Mouse (Mus musculus) forebrain, embryonic 13.5 days (tissue): ENCODE measurements around the gene Higd1a. TPM values are rescaled to one million over a fixed set of nuclear protein-coding genes. Genes with fewer than 3 reads are reported as not detected.

Source experiments
- ATAC-seq: fragments of 200-750 bp; cut with Nextera tagmentation; 2 replicates; pipeline ENCODE4 v1.8.0; 2017
- H3K27ac ChIP-seq: fragments of 300-500 bp; sonication (generic); 2 replicates; pipeline ENCODE4 v1.5.1; 2015; ENCODE audit warnings: inconsistent platforms, mild to moderate bottlenecking, moderate library complexity
- H3K27me3 ChIP-seq: fragments of 300-500 bp; sonication (generic); 2 replicates; pipeline ENCODE4 v1.6.1; 2015; ENCODE audit warnings: mild to moderate bottlenecking, inconsistent platforms
- H3K36me3 ChIP-seq: fragments of 300-500 bp; sonication (generic); 2 replicates; pipeline ENCODE4 v1.6.1; 2015; ENCODE audit warnings: mild to moderate bottlenecking, inconsistent platforms; ENCODE audit not compliant: poor library complexity, severe bottlenecking
- H3K4me1 ChIP-seq: fragments of 300-500 bp; sonication (generic); 2 replicates; pipeline ENCODE4 v1.6.1; 2015; ENCODE audit warnings: inconsistent platforms
- H3K4me2 ChIP-seq: fragments of 300-500 bp; sonication (generic); 2 replicates; pipeline ENCODE4 v1.6.1; 2015; ENCODE audit warnings: inconsistent platforms, mild to moderate bottlenecking, moderate library complexity
- H3K4me3 ChIP-seq: fragments of 300-500 bp; sonication (generic); 2 replicates; pipeline ENCODE4 v1.5.1; 2015; ENCODE audit warnings: mild to moderate bottlenecking, inconsistent platforms
- H3K9ac ChIP-seq: fragments of 300-500 bp; sonication (generic); 2 replicates; pipeline ENCODE4 v1.6.1; 2015; ENCODE audit warnings: mild to moderate bottlenecking, inconsistent platforms
- H3K9me3 ChIP-seq: fragments of 300-500 bp; sonication (generic); replicated peaks from 2 replicates; pipeline ENCODE4 v1.6.1; 2016; ENCODE audit warnings: inconsistent platforms
- WGBS: fragments of 180-500 bp; shearing (Covaris S2); methylation state at CpG from one replicate; pipeline ENCODE4 v1.1.7; 2015; 5-methylcytosine and 5-hydroxymethylcytosine counted together
- polyA plus RNA-seq: library from polyadenylated mRNA; unstranded; fragments of >200 nt; fragmentation: Nextera tagmentation; extraction: Ambion mirVana; gene quantifications from 2 replicates; pipeline ENCODE4 v1.2.1, GENCODE M21; 2015

The Higd1a gene
- polyA plus RNA-seq, 1 experiment from 2014 or later: 159 TPM

- Histone ChIP-seq H3K36me3 (no peaks in the 10 kb centered on the region), H3K27ac (no peak overlapping the region), H3K9ac (no peak overlapping the region), H3K4me3 (no peak overlapping the region), H3K4me1 (peaks cover 8% of the 10 kb centered on the region), H3K27me3 (no peaks in the 10 kb centered on the region), H3K9me3 (no peaks in the 10 kb centered on the region), H3K4me2 (no peak overlapping the region)
- WGBS: 77% methylated on average over 6 of the region's 6 CpGs
- ATAC-seq: no peak
These were observed 29.8 kb downstream of the Higd1a start for GRCm38 (mm10) chr9:121828314-121828713.

- 96% methylated on average over 3 of the region's 3 CpGs for WGBS
These were observed 31.8 kb downstream of the Higd1a start for GRCm38 (mm10) chr9:121826356-121826755.

GRCm38 (mm10) chr9:121823991-121824390 is 34.2 kb downstream of the Higd1a start:
- peak overlapping the region; percentile 73; the same call in 1 of the 2 replicates for H3K27ac ChIP-seq
- no peak overlapping the region for H3K4me3 ChIP-seq
- no peaks in the 10 kb centered on the region for H3K36me3 ChIP-seq
- H3K4me2 ChIP-seq: no peak overlapping the region
- WGBS: 46% methylated on average over 7 of the region's 7 CpGs
- H3K4me1 ChIP-seq: peaks cover 19% of the 10 kb centered on the region
- H3K9me3 ChIP-seq: no peaks in the 10 kb centered on the region
- no peak overlapping the region for H3K9ac ChIP-seq
- no peaks in the 10 kb centered on the region for H3K27me3 ChIP-seq
- peak; percentile 62; the same call in 1 of the 2 replicates for ATAC-seq

More at GRCm38 (mm10) chr9:121826356-121826755, 31.8 kb downstream of the Higd1a start:
- H3K9ac ChIP-seq: no peak overlapping the region
- H3K4me1 ChIP-seq: peaks cover 19% of the 10 kb centered on the region
- no peaks in the 10 kb centered on the region for H3K9me3 ChIP-seq
- no peaks in the 10 kb centered on the region for H3K36me3 ChIP-seq
- no peak overlapping the region for H3K4me3 ChIP-seq
- ATAC-seq: no peak
- H3K4me2 ChIP-seq: no peak overlapping the region
- no peaks in the 10 kb centered on the region for H3K27me3 ChIP-seq
- no peak overlapping the region for H3K27ac ChIP-seq

- no peaks in the 10 kb centered on the region for H3K27me3 ChIP-seq
- no peak overlapping the region for H3K9ac ChIP-seq
- H3K36me3 ChIP-seq: no peaks in the 10 kb centered on the region
- peak overlapping the region; percentile 73 for H3K27ac ChIP-seq
- no peaks in the 10 kb centered on the region for H3K9me3 ChIP-seq
- H3K4me3 ChIP-seq: no peak overlapping the region
- 92% methylated on average over 1 of the region's 1 CpGs for WGBS
- no peak for ATAC-seq
- H3K4me1 ChIP-seq: peaks cover 19% of the 10 kb centered on the region
- H3K4me2 ChIP-seq: no peak overlapping the region
These were observed 35.1 kb downstream of the Higd1a start for GRCm38 (mm10) chr9:121823051-121823450.

- H3K4me3 ChIP-seq: no peak overlapping the region
- H3K4me2 ChIP-seq: no peak overlapping the region
- no peak overlapping the region for H3K9ac ChIP-seq
- peaks cover 19% of the 10 kb centered on the region for H3K4me1 ChIP-seq
- H3K9me3 ChIP-seq: no peaks in the 10 kb centered on the region
- peak; percentile 89 for ATAC-seq
- H3K27ac ChIP-seq: peak overlapping the region; percentile 73
- WGBS: 69% methylated on average over 6 of the region's 6 CpGs
- H3K27me3 ChIP-seq: no peaks in the 10 kb centered on the region
- H3K36me3 ChIP-seq: no peaks in the 10 kb centered on the region
These were observed 35.6 kb downstream of the Higd1a start for GRCm38 (mm10) chr9:121822585-121822991.

- no peak overlapping the region for H3K27ac ChIP-seq
These were observed 37.4 kb downstream of the Higd1a start for GRCm38 (mm10) chr9:121820765-121821164.

GRCm38 (mm10) chr9:121819771-121820471 is 38.2 kb downstream of the Higd1a start:
- H3K36me3 ChIP-seq: no peaks in the 10 kb centered on the region
- H3K9me3 ChIP-seq: no peaks in the 10 kb centered on the region
- no peak overlapping the region for H3K9ac ChIP-seq
- H3K27ac ChIP-seq: 0 out of 2 replicates have a peak overlapping the region, but pooled peaks have one; percentile 8
- H3K4me3 ChIP-seq: no peak overlapping the region
- no peak for ATAC-seq
- WGBS: 64% methylated on average over 7 of the region's 7 CpGs
- H3K27me3 ChIP-seq: no peaks in the 10 kb centered on the region
- peaks cover 19% of the 10 kb centered on the region for H3K4me1 ChIP-seq
- no peak overlapping the region for H3K4me2 ChIP-seq

More at GRCm38 (mm10) chr9:121820765-121821164, 37.4 kb downstream of the Higd1a start:
- no peak for ATAC-seq
- Histone ChIP-seq H3K9ac (no peak overlapping the region), H3K4me2 (no peak overlapping the region), H3K9me3 (no peaks in the 10 kb centered on the region), H3K27me3 (no peaks in the 10 kb centered on the region), H3K4me1 (peaks cover 19% of the 10 kb centered on the region), H3K4me3 (no peak overlapping the region), H3K36me3 (no peaks in the 10 kb centered on the region)
- 67% methylated on average over 5 of the region's 5 CpGs for WGBS

GRCm38 (mm10) chr9:121819073-121819770 is 38.9 kb downstream of the Higd1a start:
- H3K9ac ChIP-seq: no peak overlapping the region
- H3K4me1 ChIP-seq: peaks cover 19% of the 10 kb centered on the region
- 80% methylated on average over 9 of the region's 9 CpGs for WGBS
- no peak for ATAC-seq
- H3K27me3 ChIP-seq: no peaks in the 10 kb centered on the region
- no peaks in the 10 kb centered on the region for H3K9me3 ChIP-seq
- H3K27ac ChIP-seq: no peak overlapping the region
- no peak overlapping the region for H3K4me3 ChIP-seq
- H3K36me3 ChIP-seq: no peaks in the 10 kb centered on the region
- H3K4me2 ChIP-seq: no peak overlapping the region

- Histone ChIP-seq H3K36me3 (no peaks in the 10 kb centered on the region), H3K4me1 (peaks cover 10% of the 10 kb centered on the region), H3K9me3 (no peaks in the 10 kb centered on the region), H3K4me2 (no peak overlapping the region), H3K27me3 (no peaks in the 10 kb centered on the region), H3K9ac (no peak overlapping the region), H3K27ac (no peak overlapping the region), H3K4me3 (no peak overlapping the region)
- ATAC-seq: no peak
- 85% methylated on average over 6 of the region's 6 CpGs for WGBS
These were observed 43.0 kb downstream of the Higd1a start for GRCm38 (mm10) chr9:121815183-121815582.

GRCm38 (mm10) chr9:121810081-121810821 is 47.9 kb downstream of the Higd1a start:
- Histone ChIP-seq H3K27ac (peak overlapping the region; percentile 68), H3K9ac (peak overlapping the region; percentile 34; the same call in 1 of the 2 replicates)
- ATAC-seq: peak; percentile 79

GRCm38 (mm10) chr9:121808511-121808910 is 49.7 kb downstream of the Higd1a start:
- no peaks in the 10 kb centered on the region for H3K27me3 ChIP-seq
- H3K9me3 ChIP-seq: no peaks in the 10 kb centered on the region
- H3K4me1 ChIP-seq: peaks cover 38% of the 10 kb centered on the region
- no peaks in the 10 kb centered on the region for H3K36me3 ChIP-seq
- H3K27ac ChIP-seq: no peak overlapping the region
- H3K9ac ChIP-seq: no peak overlapping the region
- no peak overlapping the region for H3K4me3 ChIP-seq
- 52% methylated on average over 3 of the region's 3 CpGs for WGBS
- no peak overlapping the region for H3K4me2 ChIP-seq
- no peak for ATAC-seq

More at GRCm38 (mm10) chr9:121810081-121810821, 47.9 kb downstream of the Higd1a start:
- WGBS: 12% methylated on average over 15 of the region's 15 CpGs
- H3K27me3 ChIP-seq: no peaks in the 10 kb centered on the region
- H3K9me3 ChIP-seq: no peaks in the 10 kb centered on the region
- H3K4me3 ChIP-seq: no peak overlapping the region
- H3K4me1 ChIP-seq: peaks cover 38% of the 10 kb centered on the region
- no peaks in the 10 kb centered on the region for H3K36me3 ChIP-seq
- peak overlapping the region; percentile 36 for H3K4me2 ChIP-seq

GRCm38 (mm10) chr9:121807947-121808346 is 50.2 kb downstream of the Higd1a start:
- H3K9ac ChIP-seq: no peak overlapping the region
- WGBS: 63% methylated on average over 7 of the region's 7 CpGs
- H3K36me3 ChIP-seq: no peaks in the 10 kb centered on the region
- no peak for ATAC-seq
- H3K27me3 ChIP-seq: no peaks in the 10 kb centered on the region
- H3K4me2 ChIP-seq: no peak overlapping the region
- peaks cover 38% of the 10 kb centered on the region for H3K4me1 ChIP-seq
- H3K4me3 ChIP-seq: no peak overlapping the region
- H3K9me3 ChIP-seq: no peaks in the 10 kb centered on the region
- no peak overlapping the region for H3K27ac ChIP-seq
